Comparison of ENCODE assay signal across 16 mouse cellular contexts in genomic region chr8:116265591-116265990, GRCm38 (mm10).
"Had no signal": no experiment of that assay in that cellular context is flagged by ENCODE, and none has a peak within 500 bp of the region (broad histone marks: within the 10 kb centered on the region; RNA-seq: fewer than 3 reads in every experiment).

No protein-coding gene starts in this region.

- H3K4me3 ChIP-seq: limb, embryonic 12.5 days; limb, embryonic 15.5 days; liver, embryonic 12.5 days; liver, embryonic 15.5 days; midbrain, embryonic 12.5 days; midbrain, embryonic 15.5 days had no signal

- H3K4me2 ChIP-seq: limb, embryonic 12.5 days; limb, embryonic 15.5 days; liver, embryonic 12.5 days; liver, embryonic 15.5 days; midbrain, embryonic 12.5 days; midbrain, embryonic 15.5 days had no signal

- H3K27me3 ChIP-seq: limb, embryonic 12.5 days; limb, embryonic 15.5 days; liver, embryonic 12.5 days; liver, embryonic 15.5 days; midbrain, embryonic 12.5 days; midbrain, embryonic 15.5 days had no signal

- ATAC-seq: liver, embryonic 12.5 days; midbrain, embryonic 15.5 days had no signal

- H3K27ac ChIP-seq: limb, embryonic 12.5 days; limb, embryonic 15.5 days; liver, embryonic 12.5 days; liver, embryonic 15.5 days; macrophage; midbrain, embryonic 12.5 days; midbrain, embryonic 15.5 days had no signal

- H3K36me3 ChIP-seq: limb, embryonic 12.5 days; limb, embryonic 15.5 days; liver, embryonic 12.5 days; liver, embryonic 15.5 days; midbrain, embryonic 12.5 days; midbrain, embryonic 15.5 days had no signal

- DNase-seq: kidney, adult 11 months; kidney, postnatal 14 days; kidney, postnatal 4 days; left cerebral cortex, postnatal 4 days; lung, adult 2 months; right cerebral cortex, adult 18-20 months; right cerebral cortex, postnatal 14 days; right cerebral cortex, postnatal 4 days; thymus, postnatal 25 days had no signal

- H3K4me1 ChIP-seq: limb, embryonic 15.5 days; liver, embryonic 12.5 days; liver, embryonic 15.5 days; midbrain, embryonic 12.5 days; midbrain, embryonic 15.5 days had no signal

- H3K9me3 ChIP-seq: limb, embryonic 15.5 days; liver, embryonic 12.5 days; liver, embryonic 15.5 days; midbrain, embryonic 12.5 days; midbrain, embryonic 15.5 days had no signal

- H3K9ac ChIP-seq: limb, embryonic 12.5 days; limb, embryonic 15.5 days; liver, embryonic 12.5 days; liver, embryonic 15.5 days; midbrain, embryonic 12.5 days; midbrain, embryonic 15.5 days had no signal
